Mouse (Mus musculus) G1E (cell line): ENCODE results near the gene Astn2.

ENCODE experiments used
- CTCF ChIP-seq: IDR thresholded peaks from 2 replicates; pipeline ENCODE4 v1.5.1; 2012; ENCODE audit warnings: low read depth, low read length, inconsistent platforms, mixed read lengths
- GATA1 ChIP-seq: IDR thresholded peaks from 2 replicates; pipeline ENCODE4 v1.6.1; 2012; ENCODE audit warnings: borderline replicate concordance, low read length, inconsistent platforms, mixed read lengths
- GATA2 ChIP-seq: IDR thresholded peaks from 2 replicates; pipeline ENCODE4 v1.6.1; 2012; ENCODE audit warnings: low read depth, low read length, inconsistent platforms, borderline replicate concordance
- TAL1 ChIP-seq: conservative IDR thresholded peaks from 2 replicates; pipeline ENCODE4 v1.6.1; 2012; ENCODE audit warnings: low read depth, low read length, inconsistent platforms, mixed read lengths

- no peak for TF ChIP-seq CTCF
- no peak for TF ChIP-seq GATA2
- no peak for TF ChIP-seq TAL1
- no peak for TF ChIP-seq GATA1
Observed at GRCm38 (mm10) chr4:65959188-65959759, 445.1 kb downstream of the Astn2 start.
